Mouse (Mus musculus) layer of hippocampus, adult 2 months (tissue): Measurements from ENCODE around the gene Irgq. TPM values are rescaled to one million over a fixed set of nuclear protein-coding genes. Genes with fewer than 3 reads are reported as not detected.
A peak's percentile ranks its signal among the peaks of the same experiment; 100 is the strongest.

ENCODE experiments used
- DNase-seq, 2 experiments: peaks; one replicate each; pipeline ENCODE4 v3.0.0; 2022; ENCODE audit warnings: low spot score in 2 of 2
- H3K27ac ChIP-seq: fragments of 200-600 bp; 2 replicates; pipeline ENCODE4 v1.8.1; 2022
- H3K4me3 ChIP-seq: fragments of 200-600 bp; 2 replicates; pipeline ENCODE4 v1.8.1; 2022; ENCODE audit warnings: mild to moderate bottlenecking
- CTCF ChIP-seq: fragments of 200-600 bp; conservative IDR thresholded peaks from 2 replicates; pipeline ENCODE4 v1.8.1; 2022; ENCODE audit warnings: antibody characterized with exemption, mild to moderate bottlenecking, moderate library complexity
- total RNA-seq, 2 experiments: library from RNA; stranded (reverse); gene quantifications; 2 replicates each; pipeline ENCODE4 v1.2.3; 2021

The Irgq gene
- total RNA-seq, 2 experiments from 2014 or later = 61.9 to 63.0 TPM

DNA sequence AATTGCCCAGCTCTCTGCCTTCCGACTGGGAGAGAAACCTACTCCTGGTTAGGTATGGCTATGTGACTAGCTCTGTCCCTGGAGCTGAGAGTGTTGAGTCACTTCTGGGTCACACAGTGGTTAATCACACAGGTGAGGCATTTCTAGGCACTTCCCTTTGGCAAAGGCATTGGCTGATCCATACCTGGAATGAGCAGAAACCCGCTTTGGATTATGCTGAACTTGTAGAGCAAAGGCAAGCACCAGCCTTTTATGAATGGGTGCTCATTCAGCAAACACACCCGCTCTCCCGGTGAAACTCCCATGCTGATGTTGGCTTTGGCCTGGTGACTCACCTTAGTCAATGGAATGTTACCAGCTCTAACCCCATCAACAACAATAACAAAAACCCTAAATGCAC, 9.2 kb downstream of the Irgq start:
- TF ChIP-seq CTCF = no peak
- DNase-seq = no peak
- no peak overlapping the region for H3K27ac ChIP-seq
- no peak overlapping the region for H3K4me3 ChIP-seq

DNA sequence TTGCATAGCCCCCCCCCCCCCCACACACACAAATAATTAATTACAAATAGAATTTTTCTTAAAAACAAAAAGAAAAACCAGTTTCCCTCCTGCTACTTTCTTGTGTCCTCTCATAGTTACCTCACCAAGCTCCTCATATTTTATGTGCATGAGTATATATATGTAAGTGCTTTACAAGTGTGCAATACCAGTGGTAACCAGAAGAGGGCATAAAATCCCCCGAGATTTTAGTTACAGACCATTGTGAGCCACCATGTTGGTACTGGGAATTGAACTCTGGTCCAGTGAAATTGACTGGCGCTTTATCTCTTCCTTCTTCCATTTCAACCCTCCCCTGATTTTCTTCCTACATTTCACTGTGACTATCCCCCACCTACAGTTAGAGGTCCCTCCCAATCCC, 14.0 kb downstream of the Irgq start:
- no peak for DNase-seq
- H3K27ac ChIP-seq = no peak overlapping the region
- peak; percentile 61 for TF ChIP-seq CTCF
- no peak overlapping the region for H3K4me3 ChIP-seq

DNA sequence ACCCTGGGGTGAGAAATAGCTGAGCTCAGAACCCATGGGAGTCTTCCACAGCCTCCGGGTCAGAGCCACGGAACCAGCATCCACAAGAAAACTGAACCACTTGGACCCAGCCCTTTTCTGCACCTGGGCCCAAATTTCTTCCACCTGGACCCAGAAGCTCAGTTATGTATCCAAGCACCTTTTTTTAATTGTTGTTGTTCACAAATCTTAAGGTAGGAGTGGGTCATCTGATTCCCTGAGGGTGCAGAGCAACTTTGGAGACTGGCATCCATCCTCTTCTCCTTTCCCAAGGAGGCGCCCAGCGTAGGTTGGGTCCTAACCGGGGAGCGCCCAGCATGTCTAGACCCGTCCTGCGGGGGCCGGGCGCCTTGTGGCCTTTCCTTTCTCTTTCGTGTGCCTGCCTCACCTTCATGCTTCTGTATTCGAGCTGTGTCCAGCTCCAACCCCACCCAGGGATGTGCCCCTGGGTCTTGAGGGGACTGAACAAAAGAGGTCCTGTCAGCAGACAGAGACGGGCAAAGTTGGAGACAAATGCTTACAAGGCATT, 15.7 kb downstream of the Irgq start, which contains the start of the genes Pinlyp and Xrcc1:
Pinlyp (minus strand) TSS at position 51 of the 547 bp plus-strand sequence.
Xrcc1 (plus strand) TSS at position 222 of the 547 bp plus-strand sequence.
- peak within 1 kb of the TSS; percentile 89 for H3K27ac ChIP-seq
- no peak for DNase-seq
- peak within 1 kb of the TSS; percentile 82 for H3K4me3 ChIP-seq
- no peak for TF ChIP-seq CTCF

DNA sequence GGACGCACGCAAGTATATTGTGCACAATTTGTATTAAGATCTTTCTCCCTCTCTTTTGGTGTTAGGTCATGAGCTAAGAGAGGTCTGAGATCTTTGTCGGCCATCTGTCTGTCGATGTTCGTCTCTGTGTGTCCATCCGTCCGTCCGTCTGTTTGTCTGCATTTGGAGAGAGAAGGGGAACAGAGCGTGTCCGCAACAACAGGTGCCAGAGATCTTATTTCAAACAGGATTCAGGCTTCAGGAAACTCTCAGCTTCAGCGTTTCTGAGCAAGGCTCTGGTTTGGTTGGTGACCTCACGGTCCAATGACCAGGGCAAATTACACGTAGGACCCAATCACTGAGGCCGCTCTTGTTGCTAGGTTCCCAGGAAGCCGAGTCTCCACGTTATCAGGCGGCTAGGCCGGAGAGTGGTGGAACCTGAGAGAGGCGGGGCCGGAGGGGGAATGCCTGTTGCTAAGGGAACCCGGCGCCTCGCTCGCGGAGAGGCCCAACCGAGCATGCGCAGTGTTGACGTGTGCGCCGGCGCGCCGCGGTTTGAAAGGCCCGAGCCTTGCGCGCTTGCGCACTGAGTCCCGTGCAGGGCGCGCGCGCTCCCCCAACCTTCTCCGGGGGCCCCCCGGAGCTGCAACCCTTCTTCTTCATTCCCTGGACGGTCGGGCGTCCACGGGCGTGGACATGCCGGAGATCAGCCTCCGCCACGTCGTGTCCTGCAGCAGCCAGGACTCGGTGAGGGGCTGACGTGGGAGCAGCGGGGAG, 16.3 kb downstream of the Irgq start:
- TF ChIP-seq CTCF = no peak
- DNase-seq = peak; percentile 99 to 100
- Histone ChIP-seq H3K4me3 (peak overlapping the region; percentile 82), H3K27ac (peak overlapping the region; percentile 89)

DNA sequence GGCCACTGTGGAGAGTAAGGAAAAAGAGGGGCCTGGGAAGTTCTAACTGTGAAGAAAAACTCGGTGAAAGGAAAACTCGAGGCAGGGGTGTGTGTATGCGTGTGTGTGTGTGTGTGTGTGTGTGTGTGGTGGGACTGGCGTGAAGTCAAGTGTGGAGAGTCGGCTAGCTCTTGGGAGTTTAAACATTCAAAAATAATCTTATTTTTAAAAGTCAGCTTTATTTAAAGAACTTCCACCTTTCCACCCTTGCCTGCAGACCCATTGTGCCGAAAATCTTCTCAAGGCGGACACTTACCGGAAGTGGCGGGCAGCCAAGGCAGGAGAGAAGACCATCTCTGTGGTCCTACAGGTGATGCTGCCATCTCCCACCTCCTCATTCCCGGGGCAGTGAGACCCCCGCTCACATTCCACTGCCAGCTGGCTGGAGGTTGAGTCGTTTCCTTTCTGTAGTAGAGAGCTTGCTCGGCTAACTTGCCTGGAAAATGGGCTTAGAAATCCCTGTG, 17.1 kb downstream of the Irgq start:
- no peak for DNase-seq
- TF ChIP-seq CTCF = no peak
- Histone ChIP-seq H3K27ac (peak overlapping the region; percentile 87), H3K4me3 (peak overlapping the region; percentile 82)

DNA sequence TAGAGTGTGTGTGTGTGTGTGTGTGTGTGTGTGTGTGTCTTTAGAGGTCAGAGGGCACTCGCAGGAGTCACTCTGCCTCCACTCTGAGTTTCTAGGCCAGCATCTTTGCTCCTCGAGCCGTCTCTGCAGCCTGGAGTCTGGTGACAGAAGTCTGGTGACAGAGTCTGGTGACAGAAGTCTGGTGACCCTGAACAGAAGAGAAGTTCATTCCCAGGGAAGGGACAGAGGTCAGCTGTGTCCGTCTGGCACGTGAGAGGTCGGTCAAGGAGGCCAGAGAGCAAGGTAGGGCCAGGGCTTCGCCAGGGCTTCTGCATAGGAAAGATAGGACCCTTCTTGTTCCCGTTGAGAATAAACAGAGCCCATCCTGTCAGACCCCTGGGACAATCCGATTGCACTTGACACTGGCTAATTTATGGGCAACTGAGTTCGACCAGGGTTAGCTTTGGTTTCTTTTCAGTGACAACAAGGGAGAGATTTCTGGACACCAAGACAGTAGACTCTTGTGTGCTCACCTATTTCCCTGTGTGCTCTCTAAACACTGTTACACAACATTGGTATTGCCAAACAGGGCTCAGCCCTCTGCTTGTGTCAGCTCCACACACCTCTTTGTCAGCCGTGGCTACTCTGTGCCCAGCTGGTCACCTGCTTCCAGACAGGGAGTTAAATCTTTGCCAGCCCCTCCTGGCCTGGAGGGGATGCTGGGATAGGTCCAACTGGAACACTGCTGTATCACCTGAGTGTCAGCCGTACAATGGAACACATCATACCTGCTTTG, 21.7 kb downstream of the Irgq start:
- no peak for TF ChIP-seq CTCF
- Histone ChIP-seq H3K27ac (no peak overlapping the region), H3K4me3 (no peak overlapping the region)
- DNase-seq = no peak

DNA sequence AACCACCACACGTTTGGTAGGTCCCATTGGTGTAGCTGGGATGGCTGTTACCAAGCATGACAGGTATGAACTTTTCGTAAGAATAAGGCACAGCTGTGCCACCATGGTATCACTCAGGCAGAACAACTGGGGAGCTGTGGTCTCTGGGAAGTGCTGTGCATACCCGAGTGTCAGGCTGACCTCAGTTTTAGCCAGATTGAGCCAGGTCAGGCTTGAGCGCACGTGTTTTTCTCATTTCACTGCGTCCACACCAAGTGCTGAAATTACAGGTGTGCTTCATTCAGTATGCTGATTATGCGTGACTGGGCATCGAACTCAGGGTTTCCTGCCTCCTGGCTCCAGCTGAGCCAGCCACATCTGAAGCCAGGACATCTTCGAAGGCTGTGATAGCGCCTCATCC, 25.3 kb downstream of the Irgq start:
- H3K4me3 ChIP-seq = no peak overlapping the region
- no peak for TF ChIP-seq CTCF
- H3K27ac ChIP-seq = no peak overlapping the region
- DNase-seq = no peak

DNA sequence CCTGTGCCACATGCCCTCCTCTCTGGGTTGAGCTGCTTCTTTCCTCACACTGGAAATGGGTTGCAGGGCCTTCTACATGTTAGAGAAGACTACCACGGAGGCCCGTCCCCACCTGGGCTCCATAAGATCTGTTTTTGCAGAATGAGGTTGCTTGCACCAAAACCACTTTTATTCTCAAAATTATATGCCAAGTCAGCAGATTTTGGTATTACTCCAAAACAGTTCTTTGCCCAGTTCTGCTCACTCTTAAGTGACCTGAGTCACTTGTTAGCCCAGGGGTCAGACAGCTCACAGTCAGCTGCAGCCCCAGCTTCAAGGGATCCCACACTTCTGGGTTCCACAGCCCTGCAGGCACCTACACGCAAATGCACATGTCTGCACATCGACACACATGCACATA, 31.0 kb downstream of the Irgq start:
- no peak for DNase-seq
- Histone ChIP-seq H3K4me3 (no peak overlapping the region), H3K27ac (no peak overlapping the region)
- no peak for TF ChIP-seq CTCF

DNA sequence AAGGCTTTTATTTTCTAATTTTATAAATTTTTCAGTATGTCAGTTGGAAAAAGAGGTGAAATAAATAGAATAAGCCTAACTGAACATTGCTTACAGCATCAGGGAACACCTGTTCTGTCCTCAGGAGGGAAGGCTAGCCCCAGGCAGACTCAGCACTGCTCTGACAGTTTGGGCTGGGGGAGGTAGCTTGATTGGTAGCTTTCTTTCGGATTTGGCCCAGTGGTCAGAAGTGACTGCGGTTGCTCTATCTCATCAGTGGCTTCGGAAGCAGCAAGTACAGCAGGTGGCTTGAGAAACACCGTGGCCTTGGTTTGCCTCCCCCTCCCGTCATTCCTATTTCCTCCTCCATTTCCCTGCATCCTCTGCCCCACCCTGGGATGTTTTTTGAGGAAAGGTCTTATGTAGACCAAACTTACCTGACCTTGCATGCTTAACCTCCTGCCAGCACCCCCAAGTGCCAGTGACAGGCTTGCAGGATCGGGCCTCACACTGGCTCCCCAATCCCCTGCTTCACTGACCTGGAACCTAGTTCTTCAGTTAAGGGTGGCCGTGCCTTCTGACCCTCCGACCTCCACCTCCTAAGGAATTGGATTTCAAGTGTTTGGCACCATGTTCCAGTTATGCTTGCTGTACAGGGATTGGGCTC, 32.8 kb downstream of the Irgq start:
- no peak for DNase-seq
- no peak for TF ChIP-seq CTCF
- no peak overlapping the region for H3K4me3 ChIP-seq
- H3K27ac ChIP-seq = no peak overlapping the region

DNA sequence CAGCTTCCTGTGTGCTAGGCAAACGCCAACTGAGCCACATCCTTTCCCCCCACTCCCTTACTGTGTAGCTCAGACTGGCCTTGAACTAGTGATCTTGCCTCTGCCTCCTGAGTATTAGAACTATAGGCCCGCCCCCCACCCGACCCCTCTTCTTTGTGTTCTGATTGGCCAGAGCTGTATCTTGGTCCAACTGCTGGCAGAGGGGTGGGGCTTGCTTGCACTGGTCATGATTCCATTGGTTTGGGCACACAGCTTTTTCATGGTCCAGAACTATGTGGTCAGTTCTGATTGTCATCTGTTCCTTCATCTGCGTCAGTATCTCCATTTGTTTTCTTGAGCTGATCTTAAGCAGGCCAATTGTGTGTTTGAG, 33.3 kb downstream of the Irgq start:
- Histone ChIP-seq H3K27ac (no peak overlapping the region), H3K4me3 (no peak overlapping the region)
- no peak for DNase-seq
- no peak for TF ChIP-seq CTCF

DNA sequence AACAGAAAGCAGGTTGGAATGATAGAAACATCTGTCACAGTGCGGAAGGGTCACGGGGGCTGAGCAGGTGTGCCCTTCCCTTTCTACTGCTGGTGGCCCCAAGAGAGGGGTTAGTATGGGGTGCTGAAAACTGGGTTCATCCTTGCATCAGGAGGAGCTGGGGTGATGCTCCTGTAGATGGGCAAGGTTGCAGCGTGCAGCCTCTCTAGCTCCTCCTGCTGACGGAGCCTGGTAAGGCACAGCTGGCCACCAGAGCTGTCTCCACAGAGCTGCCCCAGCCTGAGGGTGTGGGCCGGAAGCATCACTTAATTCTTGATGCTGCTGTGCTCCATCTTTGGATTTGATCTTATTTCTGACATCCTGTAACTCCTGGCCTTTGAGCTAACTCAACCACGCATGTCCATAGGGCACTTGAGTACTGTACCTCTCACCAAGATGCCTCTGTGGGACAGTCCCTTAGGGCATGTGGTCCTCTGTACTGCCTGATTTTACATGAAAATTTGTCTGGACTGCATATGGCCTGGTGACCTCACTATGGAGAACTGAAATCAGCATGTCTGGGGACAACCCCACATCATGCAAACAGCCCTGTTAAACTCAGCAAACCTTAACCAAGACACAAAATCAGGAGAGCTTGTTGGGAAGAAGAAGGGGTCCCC, 34.2 kb downstream of the Irgq start:
- DNase-seq = peak in 1 of 2 experiments; percentile 73
- Histone ChIP-seq H3K27ac (no peak overlapping the region), H3K4me3 (no peak overlapping the region)
- TF ChIP-seq CTCF = peak; percentile 92

DNA sequence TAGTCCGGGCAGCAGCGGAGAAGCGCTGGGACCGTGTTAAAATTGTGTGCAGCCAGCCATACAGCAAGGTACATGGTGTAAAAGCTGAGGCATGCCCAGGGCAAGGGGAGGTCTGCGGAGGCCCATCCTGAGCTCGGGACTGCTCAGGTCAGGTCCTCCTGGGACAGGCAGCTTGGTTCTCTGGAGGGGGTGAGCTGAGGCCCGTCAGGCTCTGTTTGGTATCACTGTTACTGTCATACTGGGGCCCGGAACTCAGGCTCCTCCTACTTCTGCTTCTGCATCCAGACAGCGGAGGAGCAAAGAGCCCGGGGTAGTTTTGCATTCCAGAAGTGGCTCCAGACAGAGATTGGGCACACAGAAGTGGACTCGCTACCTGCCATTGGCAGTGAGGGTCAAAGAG, 35.1 kb downstream of the Irgq start:
- TF ChIP-seq CTCF = no peak
- Histone ChIP-seq H3K27ac (no peak overlapping the region), H3K4me3 (no peak overlapping the region)
- DNase-seq = no peak
